Mouse (Mus musculus) hematopoietic stem cell, adult 5-6 weeks (primary cell): ENCODE measurements around the gene Agrp. TPM values are rescaled to one million over a fixed set of nuclear protein-coding genes. Genes with fewer than 3 reads are reported as not detected.

ENCODE experiments used
- ATAC-seq, 2 experiments: fragments of 125-278 bp in 1 of 2; replicated peaks in 1 of 2; 2 replicates each; pipeline ENCODE4 v1.8.0; 2016 to 2017; ENCODE audit warnings: inconsistent platforms in 2 of 2, mild to moderate bottlenecking in 2 of 2, moderate number of reproducible peaks in 2 of 2, low read depth in 1 of 2, moderate TSS enrichment in 1 of 2; ENCODE audit not compliant: low FRiP score in 2 of 2, poor library complexity in 2 of 2, severe bottlenecking in 2 of 2, insufficient read depth in 1 of 2, low TSS enrichment in 1 of 2
- total RNA-seq: library from RNA; stranded (forward); fragments of 172-1452, 232-1000 nt; gene quantifications from 2 replicates; pipeline ENCODE4 v1.2.3, GENCODE M21; 2017

Gene Agrp
- total RNA-seq, result not detected in 2 replicates

DNA sequence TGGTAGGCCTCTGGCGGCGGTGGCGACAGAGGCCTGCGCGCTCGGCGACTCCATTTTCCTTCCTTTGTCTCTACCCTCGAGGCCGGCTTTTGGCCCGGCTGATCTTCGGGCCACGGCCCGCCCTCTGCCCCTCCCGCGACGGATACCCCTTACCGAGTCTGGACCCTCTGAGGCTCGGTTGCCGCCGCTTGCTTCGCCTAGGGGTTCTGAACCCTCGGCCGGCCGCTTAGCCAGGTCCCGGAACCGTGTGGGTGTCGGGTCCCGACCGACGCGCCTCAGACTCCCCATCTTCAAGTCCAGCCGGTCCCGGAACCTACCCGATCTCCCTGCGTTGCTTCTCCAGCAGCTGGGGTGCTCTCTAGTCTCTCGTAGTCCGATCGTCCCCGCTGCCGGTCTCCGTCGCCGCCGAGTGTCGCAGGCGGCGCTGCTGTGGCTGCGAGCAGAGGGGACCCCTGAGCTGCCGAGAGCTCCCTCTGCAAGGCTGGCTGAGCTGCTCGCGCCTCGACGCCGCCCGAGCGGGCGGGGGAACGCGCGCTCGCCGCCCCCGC, at the start of gene Agrp:
TSS of gene Agrp (minus strand) at position 431 of the 548 bp plus-strand sequence.
- peak in 1 of 2 experiments; percentile 2; a peak in 1 of 4 replicates for ATAC-seq

DNA sequence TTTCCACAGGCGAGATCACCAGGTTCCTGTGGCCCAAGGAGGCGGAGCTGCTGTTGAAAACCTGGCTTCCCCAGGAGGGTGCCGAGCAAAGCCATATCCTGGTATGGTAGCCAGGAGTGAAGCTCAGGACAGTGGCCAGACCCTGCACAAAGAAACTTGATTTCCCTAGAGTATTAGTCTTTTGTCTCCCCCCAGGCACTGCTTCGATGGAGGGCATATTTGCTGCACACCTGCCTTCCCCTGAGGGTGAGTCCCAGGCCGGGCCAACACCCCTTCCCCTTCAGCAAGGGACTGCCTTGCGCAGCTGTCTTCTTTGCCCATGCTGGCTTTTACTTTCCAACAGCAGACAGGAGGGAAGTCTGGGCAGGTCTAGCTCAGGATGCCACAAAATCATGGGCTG, 49.4 kb upstream of the Agrp start:
- ATAC-seq, result 0 out of 4 replicates have a peak, but pooled peaks of 1 of the 2 experiments have one; percentile 11

DNA sequence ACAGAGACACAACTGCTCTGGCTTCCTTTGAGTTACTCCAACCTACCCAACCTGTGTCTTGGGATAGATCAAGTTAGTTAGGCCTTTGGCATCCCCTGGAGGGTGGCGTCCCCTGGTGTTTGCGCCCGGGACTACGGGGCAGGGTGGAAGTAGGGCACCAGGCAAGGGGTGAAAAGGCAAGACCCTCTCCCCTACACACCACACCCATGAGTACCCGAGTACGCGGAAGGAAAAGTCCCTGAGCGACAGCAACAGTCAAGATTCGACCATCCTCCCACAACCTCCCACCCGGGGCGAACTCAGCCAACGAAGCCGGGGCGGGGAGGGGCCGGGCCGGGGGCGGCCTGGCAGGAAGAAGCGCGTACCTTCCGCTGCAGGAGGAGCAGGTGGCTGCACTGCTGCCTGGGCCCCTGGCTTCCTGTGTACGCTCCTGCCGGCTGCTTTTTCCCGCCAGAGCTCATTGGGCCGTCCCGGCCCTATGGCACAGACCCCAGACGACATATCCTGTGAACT, 48.7 kb upstream of the Agrp start, which contains the start of gene Carmil2:
TSS of gene Carmil2 (plus strand) at position 479 of the 513 bp plus-strand sequence.
- ATAC-seq, result peak; percentile 74 to 82

DNA sequence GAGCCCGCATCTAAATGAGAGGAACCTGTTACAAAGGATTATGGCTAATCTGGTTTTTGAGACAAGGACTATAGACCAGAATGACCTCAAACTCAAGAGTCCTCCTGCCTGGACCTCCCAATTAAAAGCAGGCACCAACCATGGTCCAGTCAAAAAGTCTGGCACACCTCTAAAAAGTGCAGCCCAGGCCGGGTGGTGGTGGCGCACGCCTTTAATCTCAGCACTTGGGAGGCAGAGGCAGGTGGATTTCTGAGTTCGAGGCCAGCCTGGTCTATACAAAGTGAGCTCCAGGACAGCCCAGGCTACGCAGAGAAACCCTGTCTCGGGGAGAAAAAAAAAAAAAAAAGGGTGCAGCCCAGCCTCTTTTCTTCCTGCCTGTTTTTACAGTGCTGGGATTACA, 48.1 kb upstream of the Agrp start:
- ATAC-seq, result no peak

DNA sequence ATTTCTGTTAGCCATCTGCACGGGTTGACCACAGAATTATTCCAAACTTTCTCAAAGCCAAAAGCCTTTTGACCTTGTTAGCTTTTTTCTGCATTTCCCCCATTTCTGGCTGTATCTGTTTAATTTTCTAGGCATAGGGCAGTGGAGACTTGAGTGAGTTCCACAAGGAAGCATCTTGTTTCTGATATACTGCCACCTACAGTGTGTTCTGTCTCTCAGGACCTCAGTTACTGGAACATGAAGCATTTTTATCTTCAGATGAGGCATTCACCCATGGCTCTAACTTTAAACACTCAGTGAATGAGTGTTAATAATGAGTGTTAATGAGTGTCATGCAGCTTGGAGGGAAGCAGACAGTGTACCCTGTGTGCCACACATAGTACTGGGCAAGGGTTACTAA, 40.7 kb upstream of the Agrp start:
- no peak for ATAC-seq

DNA sequence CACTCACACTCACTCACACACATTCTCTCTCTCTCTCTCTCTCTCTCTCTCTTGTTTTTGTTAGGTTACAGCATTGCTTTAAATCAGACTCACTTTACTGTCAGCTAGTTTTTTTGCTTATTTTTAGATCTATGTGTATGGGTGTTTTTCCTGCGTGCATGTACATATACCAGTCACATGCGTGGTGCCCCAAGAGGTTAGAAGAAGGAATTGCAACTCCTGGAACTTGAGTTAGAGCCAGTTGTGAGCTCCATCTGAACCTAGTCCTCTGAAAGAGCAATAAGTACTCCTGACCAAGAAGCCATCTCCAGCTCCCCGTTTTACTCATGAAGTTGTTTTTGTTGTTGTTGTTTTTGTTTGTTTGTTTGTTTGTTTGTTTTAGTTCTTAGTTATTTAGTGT, 24.0 kb upstream of the Agrp start:
- ATAC-seq, result peak; percentile 66 to 75; a peak in 3 of 4 replicates

DNA sequence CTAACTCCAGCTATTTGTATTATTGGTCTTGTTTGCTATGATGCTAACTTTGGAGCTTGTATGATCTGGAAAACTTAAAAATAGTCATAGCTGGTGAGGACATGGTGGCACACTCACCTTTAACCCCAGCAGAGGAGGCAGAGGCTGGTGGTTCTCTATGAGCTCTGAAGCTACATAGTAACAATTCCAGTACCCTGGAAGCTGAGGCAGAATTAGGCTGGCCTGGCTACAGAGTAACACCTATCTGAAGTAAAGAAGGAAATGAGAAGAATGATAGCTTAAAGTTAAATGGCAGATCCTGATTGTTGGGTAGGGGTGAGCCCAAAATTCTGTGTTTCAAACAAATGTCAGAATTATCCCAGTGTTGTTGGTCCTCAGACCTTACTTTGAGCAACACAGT, 20.4 kb upstream of the Agrp start:
- ATAC-seq, result no peak

DNA sequence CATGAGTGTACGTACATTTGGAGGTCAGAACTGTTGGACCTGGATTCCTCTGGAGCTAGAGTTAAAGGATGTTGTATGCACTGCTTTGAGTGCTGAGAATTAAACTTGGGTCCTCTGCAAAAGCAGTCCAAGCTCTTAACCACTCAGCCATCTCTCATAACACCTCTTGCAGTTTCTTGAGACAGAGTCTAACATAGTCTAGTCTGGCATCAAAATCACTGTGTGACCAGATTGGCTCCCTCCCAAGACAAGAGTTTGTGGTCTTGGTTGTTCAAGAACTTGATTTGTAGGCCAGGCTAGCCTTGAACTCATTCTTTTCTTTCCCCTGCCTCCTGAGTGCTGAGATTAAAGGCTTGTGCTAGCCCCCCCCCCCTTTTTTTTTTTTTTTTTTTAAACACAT, 11.7 kb upstream of the Agrp start:
- no peak for ATAC-seq

- ATAC-seq, result no peak
Measured at GRCm38 (mm10) chr8:105645205-105645604, 8.0 kb upstream of the Agrp start.

DNA sequence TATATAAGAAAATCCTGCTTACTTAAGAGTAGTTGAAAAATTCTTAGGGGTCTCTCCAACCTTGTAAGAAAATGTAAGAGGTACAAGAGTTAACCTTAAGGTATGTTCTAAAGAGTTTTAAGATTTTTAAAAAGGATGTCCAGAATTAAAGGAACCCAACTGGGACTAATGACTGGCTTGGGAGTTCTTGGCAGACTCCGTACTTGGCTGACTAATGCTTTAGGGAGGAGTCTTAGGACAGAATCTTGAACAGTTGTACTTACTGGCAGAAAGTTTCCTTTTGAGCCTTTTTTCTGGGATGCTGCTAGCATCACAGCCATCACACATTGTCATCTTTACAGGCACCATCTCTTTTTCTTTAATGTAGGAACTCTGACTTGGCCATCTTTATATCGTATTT, 3.3 kb upstream of the Agrp start:
- ATAC-seq, result no peak

GRCm38 (mm10) chr8:105639835-105640234, 2.6 kb upstream of the Agrp start:
- no peak for ATAC-seq

GRCm38 (mm10) chr8:105638510-105638909, 1.3 kb upstream of the Agrp start:
- no peak for ATAC-seq

DNA sequence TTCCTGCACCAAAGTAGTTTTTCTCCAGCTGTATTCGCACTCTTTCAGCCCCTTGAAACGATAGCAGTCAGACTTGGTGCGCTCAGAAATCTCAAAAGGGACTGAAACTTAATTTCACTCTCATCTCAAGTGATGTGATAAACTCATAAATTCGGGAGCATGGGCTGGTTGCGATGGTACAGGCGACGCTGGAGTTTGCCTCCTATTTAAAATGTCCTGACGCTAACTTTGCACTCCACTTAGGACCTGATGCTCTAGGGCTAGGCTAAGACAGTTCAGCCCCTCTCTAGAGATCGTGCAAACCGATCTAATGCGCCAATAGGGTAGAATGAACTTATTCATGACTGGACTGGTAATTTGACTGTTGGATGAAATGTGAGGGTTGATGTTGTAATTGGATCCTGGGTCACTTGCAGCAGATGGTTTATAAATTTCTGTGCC, 428 bp upstream of the Agrp start:
- ATAC-seq, result no peak

GRCm38 (mm10) chr8:105636018-105636962, 903 bp downstream of the Agrp start, which contains the start of gene Ctcf:
Gene Ctcf (plus strand): TSS chr8:105636568.
- peak; percentile 50 to 60 for ATAC-seq

DNA sequence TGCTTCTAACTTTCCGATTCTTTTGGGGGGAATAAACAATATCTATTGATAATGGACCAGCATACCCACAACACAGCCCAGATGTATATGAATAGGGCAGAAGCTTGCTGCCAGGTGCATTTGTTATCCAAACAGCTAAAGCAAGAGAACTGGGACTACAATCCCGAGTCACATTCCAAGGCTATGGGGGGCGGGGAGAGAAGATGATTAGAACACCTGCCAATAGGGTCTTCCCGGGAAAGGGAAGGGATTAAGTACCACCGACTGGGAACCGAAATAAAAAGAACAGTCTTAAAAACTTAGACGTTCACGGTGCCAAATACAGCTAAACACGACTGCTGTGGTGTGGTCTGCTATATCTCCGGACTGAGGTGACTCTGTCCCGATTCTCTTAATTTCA, 1.7 kb downstream of the Agrp start:
- no peak for ATAC-seq

- ATAC-seq, result no peak
Measured at GRCm38 (mm10) chr8:105634771-105635458, 2.3 kb downstream of the Agrp start.

DNA sequence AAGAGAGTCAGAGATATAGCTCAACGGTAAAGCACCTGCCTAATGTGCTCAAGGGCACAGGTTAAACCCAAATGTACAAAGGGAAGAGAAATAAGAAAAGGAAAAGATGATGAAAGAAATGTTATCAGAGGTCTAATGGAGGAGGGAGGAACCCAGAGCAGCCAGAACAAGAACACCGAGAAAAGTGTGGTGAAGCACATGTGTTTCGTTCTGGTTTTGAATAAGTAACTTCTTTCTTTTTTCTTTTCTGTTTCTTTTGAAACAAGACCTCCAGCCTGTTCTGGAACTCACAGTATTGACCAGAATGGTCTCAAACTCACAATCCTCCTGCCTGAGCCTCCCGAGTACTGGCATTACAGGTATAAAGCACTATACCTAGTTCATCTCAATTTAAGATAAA, 7.9 kb downstream of the Agrp start:
- no peak for ATAC-seq

- no peak for ATAC-seq
Measured at GRCm38 (mm10) chr8:105626086-105626485, 11.1 kb downstream of the Agrp start.
